Mouse (Mus musculus) CD4-positive, CD25-positive, alpha-beta regulatory T cell, adult 4 months (primary cell): ENCODE data around the gene Slbp. TPM values are rescaled to one million over a fixed set of nuclear protein-coding genes. Genes with fewer than 3 reads are reported as not detected.

ENCODE experiments used
- ATAC-seq: one replicate; pipeline ENCODE4 v1.8.0; 2017
- polyA plus RNA-seq, 2 experiments: library from polyadenylated mRNA; unstranded; fragments of 100-300 nt; shearing (Covaris generic); gene quantifications; one replicate each; pipeline ENCODE4 v1.2.1; 2017

Slbp gene
- polyA plus RNA-seq: 100 to 1,000 TPM; 123 to 141 TPM

GRCm38 (mm10) chr5:33651921-33652782 lies at the start of gene Slbp:
Gene Slbp (minus strand): TSS chr5:33652574.
- peak; percentile 84 for ATAC-seq

GRCm38 (mm10) chr5:33701832-33702231 lies 49.5 kb upstream of the Slbp start:
- no peak for ATAC-seq

DNA sequence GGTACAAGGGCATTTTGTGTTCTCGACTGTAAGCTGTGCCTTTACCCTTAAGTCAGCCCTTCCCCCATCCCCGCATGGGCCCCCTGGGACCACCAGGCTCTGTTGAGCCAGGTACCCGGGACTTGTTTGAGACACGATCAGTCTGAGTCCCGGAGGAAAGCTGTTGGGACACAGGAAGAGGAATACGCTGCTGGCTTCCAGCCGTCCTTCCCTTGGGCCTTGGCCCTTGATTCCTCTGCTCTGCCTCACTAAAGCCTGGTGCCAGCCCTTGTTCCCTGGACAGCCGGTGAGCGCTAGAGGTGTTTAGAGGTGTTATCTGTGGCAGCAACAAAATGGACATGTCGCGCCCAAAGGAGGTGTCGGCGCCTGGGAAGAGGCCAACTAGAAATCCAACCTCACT lies 47.6 kb upstream of the Slbp start:
- ATAC-seq: no peak

- ATAC-seq: no peak
Measured at GRCm38 (mm10) chr5:33698669-33699068, 46.3 kb upstream of the Slbp start.

DNA sequence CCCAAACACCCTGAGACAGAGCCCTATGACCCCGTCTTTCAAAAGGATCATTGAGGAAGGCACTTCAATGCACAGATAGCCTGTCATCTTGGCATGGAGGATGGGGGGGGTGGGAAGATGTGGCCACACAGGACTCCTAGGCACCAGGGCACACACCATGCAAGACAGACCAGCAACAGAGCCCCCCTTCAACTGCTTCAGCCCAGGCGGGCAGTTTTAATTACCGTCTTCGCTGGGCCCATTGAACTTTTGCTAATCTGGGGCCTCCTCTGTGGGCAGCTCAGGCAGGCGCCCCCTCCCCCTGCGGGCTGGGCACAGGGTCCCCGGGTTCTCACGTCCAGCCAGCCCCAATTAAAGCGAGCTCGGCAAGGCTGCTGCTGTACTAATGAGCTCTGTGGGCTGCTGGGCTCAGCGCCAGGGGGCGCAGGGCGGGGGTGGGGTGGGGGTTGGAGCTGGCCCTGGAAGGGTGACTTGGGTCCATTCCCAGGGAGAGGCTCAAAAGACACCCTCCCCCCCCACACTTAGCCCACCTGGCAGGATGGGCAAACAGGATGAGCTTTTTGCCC lies 45.7 kb upstream of the Slbp start:
- ATAC-seq: no peak

GRCm38 (mm10) chr5:33697534-33697933 lies 45.2 kb upstream of the Slbp start:
- ATAC-seq: no peak

DNA sequence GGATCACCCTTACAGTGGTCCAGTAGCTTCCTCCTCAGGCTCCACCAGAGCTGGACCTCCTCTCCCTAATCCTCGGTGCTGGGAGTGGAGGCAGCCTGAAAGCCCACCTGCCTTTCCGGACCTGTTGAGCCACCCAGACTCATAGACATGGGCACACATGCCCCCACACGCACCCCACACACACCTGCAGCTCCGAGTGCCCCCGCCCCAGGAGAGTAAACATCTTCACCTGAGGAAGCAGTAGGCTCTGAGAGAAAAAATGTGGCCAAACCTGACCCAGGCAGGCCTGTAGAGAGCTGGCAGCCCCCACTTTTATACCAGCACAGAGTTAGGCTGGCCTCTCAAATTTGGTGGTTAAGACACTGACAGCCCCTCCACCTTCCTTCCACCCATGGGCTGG lies 44.1 kb upstream of the Slbp start:
- ATAC-seq: no peak

DNA sequence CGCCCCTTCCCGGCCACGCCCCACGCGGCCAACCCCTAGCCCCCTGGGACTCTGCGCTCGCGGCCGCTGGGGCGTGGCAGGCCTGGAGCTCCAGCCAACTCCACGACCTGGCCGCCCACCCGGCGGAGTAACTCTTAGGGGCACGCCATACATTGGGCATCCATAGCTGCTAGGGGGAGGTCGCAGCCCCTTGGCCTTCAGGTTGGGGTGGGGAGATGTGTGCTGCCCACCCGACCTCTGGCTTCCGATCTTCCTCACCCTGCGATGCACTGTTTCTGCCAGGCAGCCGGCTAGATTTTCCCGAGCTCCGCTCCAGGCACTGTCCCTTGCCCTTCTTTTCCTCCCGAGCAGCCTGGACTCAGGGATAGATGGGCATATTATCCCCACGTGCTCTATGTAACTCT lies 43.3 kb upstream of the Slbp start:
- no peak for ATAC-seq

DNA sequence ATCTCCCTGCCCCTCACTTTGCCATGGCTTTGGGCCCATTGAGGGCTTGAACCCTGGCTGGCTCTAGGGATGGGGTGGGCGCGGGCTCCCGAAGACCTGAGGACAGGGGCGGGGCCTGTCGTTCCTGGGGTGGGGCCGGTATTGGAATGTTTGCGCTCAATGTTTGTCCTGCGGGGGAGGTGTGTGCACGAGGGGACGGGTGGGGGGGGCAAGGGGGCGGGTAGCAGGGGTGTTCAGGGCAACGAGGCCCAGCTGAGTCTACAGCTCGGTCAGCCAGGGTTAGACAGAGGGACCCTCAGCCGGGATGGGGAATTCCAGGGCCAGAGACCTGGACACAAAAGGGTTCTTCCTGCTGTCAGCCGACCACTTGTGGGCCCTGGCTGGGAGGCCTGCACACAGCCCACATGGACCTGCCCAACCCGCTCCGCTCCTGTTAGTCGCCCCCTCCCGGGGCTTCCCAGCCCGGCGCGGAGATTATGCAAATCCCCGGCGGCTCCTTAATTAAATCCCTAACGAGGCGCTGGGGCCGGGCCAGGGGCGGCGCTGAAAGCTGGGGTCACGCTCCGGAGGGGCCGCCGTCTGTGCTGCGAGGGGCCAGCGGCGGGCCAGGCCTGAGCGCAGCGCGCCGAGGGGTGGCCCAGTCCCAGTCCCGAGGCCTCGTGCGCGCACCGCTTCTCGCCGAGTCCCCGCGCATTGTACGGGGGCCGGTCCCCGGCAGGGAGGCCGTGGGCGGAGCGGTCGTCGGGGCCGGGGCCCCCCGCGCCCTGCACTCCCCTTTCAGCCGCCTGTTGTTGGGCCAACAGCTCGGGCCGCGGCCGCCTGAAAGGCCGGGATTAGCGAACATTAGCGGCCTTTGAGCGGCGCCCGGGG lies 42.7 kb upstream of the Slbp start:
- no peak for ATAC-seq

DNA sequence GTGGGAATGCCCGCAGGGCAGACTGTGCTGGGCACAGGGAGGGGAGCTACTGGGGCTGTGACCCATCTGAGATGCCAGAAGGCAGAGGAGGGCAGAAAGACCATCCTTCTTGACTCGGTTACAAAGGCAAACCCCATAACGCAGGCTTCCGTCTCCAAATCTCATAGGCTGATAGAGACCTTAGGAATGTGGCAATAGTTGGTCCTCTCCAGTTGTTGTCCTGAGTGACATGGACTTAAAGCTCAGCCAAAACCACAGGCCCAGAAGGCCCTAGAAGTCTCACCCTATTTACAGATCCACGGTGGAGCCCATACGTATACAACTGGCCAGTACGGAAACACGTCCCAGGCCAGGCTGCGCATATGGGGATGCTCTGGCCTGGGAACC lies 42.1 kb upstream of the Slbp start:
- ATAC-seq: no peak

DNA sequence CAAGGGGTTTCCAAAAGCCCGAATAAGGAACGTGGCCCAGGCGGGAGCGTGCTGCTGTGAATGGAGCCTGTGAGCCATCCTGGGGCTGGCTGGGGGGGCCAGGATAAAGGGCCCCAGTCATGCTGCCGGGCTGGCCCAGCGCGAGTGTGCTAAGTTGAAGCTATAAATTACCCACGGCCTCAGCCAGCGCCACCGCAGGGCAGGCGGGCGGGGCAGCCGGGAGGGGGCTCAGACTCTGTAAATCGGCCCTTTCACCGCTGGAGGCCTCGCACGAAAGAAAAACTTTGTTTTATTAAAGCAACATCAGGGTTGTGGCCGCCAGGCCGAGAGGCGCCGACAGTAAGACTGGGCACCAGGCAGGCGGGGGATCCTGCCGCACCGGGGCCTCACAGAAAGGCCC lies 40.0 kb upstream of the Slbp start:
- ATAC-seq: no peak

- ATAC-seq: no peak
Measured at GRCm38 (mm10) chr5:33689852-33690645, 37.7 kb upstream of the Slbp start.

GRCm38 (mm10) chr5:33689221-33689844 lies 37.0 kb upstream of the Slbp start:
- ATAC-seq: no peak

DNA sequence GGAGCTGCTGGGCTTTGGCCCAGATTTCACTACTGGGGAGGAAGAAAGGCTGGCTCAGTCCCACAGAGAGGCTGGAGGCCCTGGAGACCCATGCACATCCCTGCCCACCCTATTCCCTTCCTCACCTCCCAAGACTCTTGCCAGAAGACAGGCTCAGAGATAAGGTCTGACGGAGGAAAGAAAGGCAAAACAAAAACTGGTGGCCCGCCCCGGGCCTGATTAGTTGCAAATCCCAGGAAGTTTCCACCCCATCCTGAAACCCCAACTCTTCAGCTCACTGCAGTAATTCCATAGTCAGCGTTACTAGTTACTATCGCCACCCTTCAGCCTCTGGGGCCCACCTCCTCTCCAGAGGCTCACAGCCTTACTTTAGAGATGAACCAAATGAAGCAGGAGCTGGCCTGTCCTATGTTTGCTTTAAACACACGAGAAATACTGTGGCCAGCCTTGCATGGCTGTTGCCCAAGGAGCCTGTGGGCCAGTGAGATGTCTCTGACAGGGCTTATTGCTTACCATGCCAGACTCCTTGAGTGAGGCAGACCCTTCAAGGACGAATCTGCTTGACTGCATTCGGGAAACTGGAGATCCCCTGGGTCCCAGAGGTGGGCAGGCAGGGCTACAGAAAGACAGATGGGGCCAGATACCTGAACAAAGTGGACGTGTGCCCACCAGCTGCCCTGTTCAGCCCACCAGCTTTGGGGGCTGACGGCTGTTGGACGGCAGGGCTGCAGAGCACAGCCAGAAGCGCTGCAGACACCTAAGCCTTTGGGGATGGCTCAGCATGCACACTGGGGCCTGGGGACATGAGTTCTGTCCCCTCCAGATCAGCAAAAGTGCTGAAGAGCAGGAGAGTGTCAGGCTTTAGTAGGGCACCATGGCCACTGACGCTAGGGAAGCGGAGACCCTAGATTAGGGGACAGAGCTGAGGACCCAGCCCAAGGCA lies 36.2 kb upstream of the Slbp start:
- no peak for ATAC-seq

- no peak for ATAC-seq
Measured at GRCm38 (mm10) chr5:33687142-33687541, 34.8 kb upstream of the Slbp start.

DNA sequence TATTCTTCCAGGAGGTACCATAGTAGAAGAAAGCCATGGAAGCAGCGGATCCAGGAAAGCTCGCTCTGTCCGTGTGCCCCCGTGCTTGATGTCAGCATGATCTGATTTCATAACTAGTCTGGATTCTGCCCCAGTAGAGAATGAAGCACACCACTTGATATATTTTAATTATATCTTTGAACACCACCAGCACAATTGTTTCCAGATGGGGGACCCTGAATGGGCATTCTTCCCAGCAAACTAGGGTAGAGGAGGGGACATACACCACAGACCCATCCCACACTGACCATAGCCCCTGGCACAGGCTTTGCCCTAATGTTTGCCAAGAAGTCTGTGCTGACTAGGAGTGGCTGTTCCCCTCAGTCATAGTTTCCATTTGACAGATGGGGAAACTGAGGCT lies 32.6 kb upstream of the Slbp start:
- no peak for ATAC-seq

- ATAC-seq: no peak
Measured at GRCm38 (mm10) chr5:33683897-33684652, 31.7 kb upstream of the Slbp start.

GRCm38 (mm10) chr5:33682963-33683362 lies 30.6 kb upstream of the Slbp start:
- no peak for ATAC-seq

GRCm38 (mm10) chr5:33681611-33682388 lies 29.4 kb upstream of the Slbp start:
- ATAC-seq: peak; percentile 74
